Mouse (Mus musculus): ENCODE measurements around the gene Dcaf4.

DNA sequence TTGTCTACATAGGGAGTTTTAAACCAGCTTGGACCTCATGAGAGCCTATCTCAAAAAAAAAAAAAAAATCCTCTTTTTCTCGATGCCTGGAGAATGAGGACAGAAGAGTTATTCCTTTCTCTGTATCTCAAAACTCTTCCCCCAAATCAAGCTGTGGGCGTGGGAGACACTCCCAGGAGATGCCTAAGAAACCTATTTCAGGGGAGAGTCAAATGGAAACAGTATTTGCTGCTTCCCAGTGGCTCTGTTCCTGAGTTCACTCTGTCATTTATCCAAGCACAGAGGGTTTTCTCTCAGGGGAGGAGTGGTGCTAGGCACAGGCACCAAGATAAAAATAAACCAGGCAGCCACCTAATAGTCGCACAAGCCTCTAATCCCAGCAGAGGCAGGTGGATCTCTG lies 27.5 kb upstream of the Dcaf4 start:
- TF ChIP-seq CTCF (IDR thresholded peaks at IDR 0.05; ENCODE audit: extremely low read depth, insufficient read length, insufficient replicate concordance, low read depth, low read length) (no peak), POLR2A (IDR thresholded peaks at IDR 0.05; ENCODE audit: low read depth, low read length) (no peak)
